Mouse (Mus musculus): ENCODE results near the gene Kcnn4.

GRCm38 (mm10) chr7:24415261-24415660 lies 45.2 kb downstream of the Kcnn4 start:
- TF ChIP-seq CTCF (IDR thresholded peaks at IDR 0.05; ENCODE audit: low read depth) (no peak), EP300 (IDR thresholded peaks at IDR 0.05; ENCODE audit: low read depth) (no peak)

Measured in liver, embryonic 14.5 days (tissue).